Mouse (Mus musculus) lung, postnatal 0 days (tissue): ENCODE data around the gene Glg1. TPM values are rescaled to one million over a fixed set of nuclear protein-coding genes. Genes with fewer than 3 reads are reported as not detected.

ENCODE experiments used
- ATAC-seq: fragments of 200-750 bp; cut with Nextera tagmentation; 2 replicates; pipeline ENCODE4 v1.8.0; 2017; ENCODE audit warnings: moderate library complexity
- DNase-seq: peaks from one replicate; pipeline ENCODE4 v3.0.0-alpha.2; 2016; ENCODE audit warnings: low spot score
- H3K27ac ChIP-seq: fragments of 300-500 bp; sonication (generic); 2 replicates; pipeline ENCODE4 v1.5.1; 2014; ENCODE audit warnings: antibody characterized with exemption, mild to moderate bottlenecking, low read length, mixed read lengths
- H3K27me3 ChIP-seq: fragments of 300-500 bp; sonication (generic); replicated peaks from 2 replicates; pipeline ENCODE4 v1.6.1; 2014; ENCODE audit warnings: low read length, mixed read lengths; ENCODE audit not compliant: insufficient read depth
- H3K36me3 ChIP-seq: fragments of 300-500 bp; sonication (generic); 2 replicates; pipeline ENCODE4 v1.6.1; 2014; ENCODE audit warnings: low read length, mixed read lengths; ENCODE audit not compliant: insufficient read depth
- H3K4me1 ChIP-seq: fragments of 300-500 bp; sonication (generic); 2 replicates; pipeline ENCODE4 v1.6.1; 2014; ENCODE audit warnings: antibody characterized with exemption, low read depth, low read length, mixed read lengths; ENCODE audit not compliant: insufficient read depth
- H3K4me2 ChIP-seq: fragments of 300-500 bp; sonication (generic); replicated peaks from 2 replicates; pipeline ENCODE4 v1.6.1; 2014; ENCODE audit warnings: low read depth, mild to moderate bottlenecking, low read length, moderate library complexity, mixed read lengths
- H3K4me3 ChIP-seq: fragments of 300-500 bp; sonication (generic); 2 replicates; pipeline ENCODE4 v1.5.1; 2014; ENCODE audit warnings: low read depth, low read length
- H3K9ac ChIP-seq: fragments of 300-500 bp; sonication (generic); replicated peaks from 2 replicates; pipeline ENCODE4 v1.6.1; 2014; ENCODE audit warnings: low read depth, mild to moderate bottlenecking
- H3K9me3 ChIP-seq: fragments of 300-500 bp; sonication (generic); 2 replicates; pipeline ENCODE4 v1.6.1; 2016; ENCODE audit warnings: low read length, mixed read lengths
- CTCF ChIP-seq: IDR thresholded peaks from 2 replicates; pipeline ENCODE4 v1.5.1; 2016; ENCODE audit warnings: antibody characterized with exemption, mild to moderate bottlenecking
- EP300 ChIP-seq: IDR thresholded peaks from 2 replicates; pipeline ENCODE4 v1.6.1; 2016; ENCODE audit warnings: antibody characterized with exemption, mild to moderate bottlenecking, control low read depth
- WGBS: fragments of 180-500 bp; shearing (Covaris S2); extraction: QIAGEN DNeasy Blood & Tissue Kit; methylation state at CpG from one replicate; pipeline ENCODE4 v1.1.7; 2014; 5-methylcytosine and 5-hydroxymethylcytosine counted together
- polyA plus RNA-seq: library from polyadenylated mRNA; unstranded; fragments of >200 nt; fragmentation: Nextera tagmentation; extraction: Ambion mirVana; gene quantifications from 2 replicates; pipeline ENCODE4 v1.2.1, GENCODE M21; 2015

Gene Glg1
- polyA plus RNA-seq, 1 experiment from 2014 or later = 41.6 TPM

GRCm38 (mm10) chr8:111299821-111300568 lies 41.0 kb upstream of the Glg1 start, which contains the start of gene Rfwd3:
Rfwd3 (minus strand) TSS chr8:111300222.
- peak; percentile 100 for ATAC-seq
- H3K4me2 ChIP-seq = peak within 1 kb of the TSS; percentile 74
- TF ChIP-seq CTCF = peak; percentile 44
- TF ChIP-seq EP300 = no peak; the same call in 1 of the 2 replicates
- peak within 1 kb of the TSS; percentile 84 for H3K27ac ChIP-seq
- WGBS = under 1% methylated on average over 48 of the region's 67 CpGs
- peak within 1 kb of the TSS; percentile 95 for H3K4me3 ChIP-seq
- DNase-seq = peak; percentile 99
- no peaks in the 10 kb centered on the region for H3K27me3 ChIP-seq
- no peaks in the 10 kb centered on the region for H3K9me3 ChIP-seq
- no peaks in the 10 kb centered on the region for H3K36me3 ChIP-seq
- H3K4me1 ChIP-seq = no peaks in the 10 kb centered on the region
- H3K9ac ChIP-seq = peak within 1 kb of the TSS; percentile 69

- H3K36me3 ChIP-seq = no peaks in the 10 kb centered on the region
- H3K4me1 ChIP-seq = no peaks in the 10 kb centered on the region
- H3K27me3 ChIP-seq = no peaks in the 10 kb centered on the region
- no peak for TF ChIP-seq CTCF
- no peak for TF ChIP-seq EP300
- DNase-seq = peak; percentile 54
- peak overlapping the region; percentile 74 for H3K4me2 ChIP-seq
- WGBS = under 1% methylated on average over 28 of the region's 28 CpGs
- H3K27ac ChIP-seq = peak overlapping the region; percentile 84
- H3K9me3 ChIP-seq = no peaks in the 10 kb centered on the region
- ATAC-seq = peak; percentile 8
- H3K9ac ChIP-seq = peak overlapping the region; percentile 69
- peak overlapping the region; percentile 95 for H3K4me3 ChIP-seq
Observed at GRCm38 (mm10) chr8:111299363-111299820, 40.4 kb upstream of the Glg1 start.

- WGBS = 79% methylated on average over 1 of the region's 1 CpGs
- no peak overlapping the region for H3K4me2 ChIP-seq
- H3K9ac ChIP-seq = no peak overlapping the region
- TF ChIP-seq CTCF = no peak
- no peak for TF ChIP-seq EP300
- ATAC-seq = no peak
- H3K9me3 ChIP-seq = no peaks in the 10 kb centered on the region
- no peak overlapping the region for H3K27ac ChIP-seq
- H3K36me3 ChIP-seq = peaks cover 8% of the 10 kb centered on the region; the same call in 1 of the 2 replicates
- no peak overlapping the region for H3K4me3 ChIP-seq
- H3K4me1 ChIP-seq = no peaks in the 10 kb centered on the region
- DNase-seq = no peak
- H3K27me3 ChIP-seq = no peaks in the 10 kb centered on the region
Observed at GRCm38 (mm10) chr8:111298011-111298410, 39.0 kb upstream of the Glg1 start.

- no peak overlapping the region for H3K4me3 ChIP-seq
- TF ChIP-seq CTCF (no peak), EP300 (no peak)
- no peak overlapping the region for H3K27ac ChIP-seq
- no peaks in the 10 kb centered on the region for H3K4me1 ChIP-seq
- H3K36me3 ChIP-seq = peaks cover 11% of the 10 kb centered on the region; the same call in 1 of the 2 replicates
- no peaks in the 10 kb centered on the region for H3K27me3 ChIP-seq
- ATAC-seq = no peak
- H3K9me3 ChIP-seq = no peaks in the 10 kb centered on the region
- no peak overlapping the region for H3K4me2 ChIP-seq
- WGBS = 81% methylated on average over 7 of the region's 7 CpGs
- no peak overlapping the region for H3K9ac ChIP-seq
- DNase-seq = no peak
Observed at GRCm38 (mm10) chr8:111291733-111292132, 32.7 kb upstream of the Glg1 start.

- no peak overlapping the region for H3K4me2 ChIP-seq
- no peaks in the 10 kb centered on the region for H3K27me3 ChIP-seq
- H3K4me1 ChIP-seq = no peaks in the 10 kb centered on the region
- WGBS = 98% methylated on average over 7 of the region's 7 CpGs
- no peaks in the 10 kb centered on the region for H3K9me3 ChIP-seq
- ATAC-seq = no peak
- no peak overlapping the region for H3K4me3 ChIP-seq
- H3K36me3 ChIP-seq = peaks cover 19% of the 10 kb centered on the region; the same call in 1 of the 2 replicates
- DNase-seq = no peak
- no peak overlapping the region for H3K9ac ChIP-seq
- TF ChIP-seq EP300 (no peak), CTCF (no peak)
- H3K27ac ChIP-seq = no peak overlapping the region
Observed at GRCm38 (mm10) chr8:111290586-111290985, 31.6 kb upstream of the Glg1 start.

GRCm38 (mm10) chr8:111285603-111286002 lies 26.6 kb upstream of the Glg1 start:
- ATAC-seq (no peak), DNase-seq (no peak)
- Histone ChIP-seq H3K27ac (no peak overlapping the region), H3K27me3 (no peaks in the 10 kb centered on the region), H3K9me3 (no peaks in the 10 kb centered on the region), H3K9ac (no peak overlapping the region), H3K36me3 (peaks cover 29% of the 10 kb centered on the region; the same call in 1 of the 2 replicates), H3K4me2 (no peak overlapping the region), H3K4me1 (no peaks in the 10 kb centered on the region), H3K4me3 (no peak overlapping the region)
- TF ChIP-seq CTCF (no peak), EP300 (no peak)
- WGBS = 68% methylated on average over 4 of the region's 4 CpGs
